Mouse (Mus musculus): ENCODE measurements around the gene Heatr5a.

DNA sequence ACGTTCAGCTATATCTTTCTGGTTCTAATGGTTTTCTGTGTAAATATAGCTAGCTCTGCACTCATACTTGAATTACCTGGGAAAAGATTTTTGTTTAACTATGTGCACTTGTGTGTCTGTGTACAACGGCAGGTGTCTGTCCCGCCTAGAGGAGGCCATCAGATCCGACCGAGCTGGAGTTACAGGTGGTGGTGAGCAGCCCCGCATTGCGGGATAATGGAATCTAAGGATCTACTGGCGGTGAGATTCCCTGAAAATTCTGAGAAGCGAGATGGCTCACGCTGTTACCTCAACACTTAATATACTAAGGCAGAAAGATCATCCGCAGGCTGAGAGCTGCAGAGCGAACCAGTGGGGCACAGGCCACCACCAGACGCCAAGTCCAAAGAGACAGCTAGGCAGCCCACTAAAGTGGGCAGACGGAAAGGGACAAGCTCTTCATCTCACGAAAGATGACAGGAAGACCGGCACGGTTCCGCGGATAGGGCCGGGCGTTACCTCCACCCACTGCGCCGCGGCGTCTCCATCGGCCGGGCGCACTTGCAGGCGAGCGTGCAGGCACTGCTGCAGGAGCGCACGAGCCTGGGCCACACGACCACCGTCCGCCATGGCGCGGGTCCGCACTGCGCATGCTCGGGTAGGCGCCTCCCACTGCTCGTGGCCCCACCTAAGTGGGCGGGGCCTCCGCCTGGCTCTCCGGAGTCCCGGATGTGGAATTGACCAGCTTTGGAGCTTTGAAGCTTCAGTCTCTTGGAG, 34.9 kb upstream of the Heatr5a start, which contains the start of gene Dtd2:
- no peak for TF ChIP-seq ZC3H11A (IDR thresholded peaks at IDR 0.05; ENCODE audit: borderline replicate concordance, low read depth, low read length)
- TF ChIP-seq CHD2 (IDR thresholded peaks at IDR 0.05; ENCODE audit: low read depth, low read length), result no peak
